Mouse (Mus musculus) forebrain, embryonic 14.5 days (tissue): ENCODE results near the gene Gm13119. TPM values are rescaled to one million over a fixed set of nuclear protein-coding genes. Genes with fewer than 3 reads are reported as not detected.
"Not testable (repeated sequence)": the region's sequence is repeated elsewhere in the genome, so short reads cannot be mapped to it uniquely, and the experiment has no call there.

Experiments used
- ATAC-seq: fragments of 200-750 bp; cut with Nextera tagmentation; 2 replicates; pipeline ENCODE4 v1.8.0; 2017; ENCODE audit warnings: mild to moderate bottlenecking, moderate library complexity
- DNase-seq: peaks from one replicate; pipeline ENCODE4 v3.0.0-alpha.2; 2015; ENCODE audit warnings: low spot score
- H3K27ac ChIP-seq: fragments of 300-500 bp; sonication (generic); 2 replicates; pipeline ENCODE4 v1.5.1; 2014; ENCODE audit warnings: low read depth, mild to moderate bottlenecking, control low read depth, low read length, moderate library complexity
- H3K27me3 ChIP-seq: fragments of 300-500 bp; sonication (generic); replicated peaks from 2 replicates; pipeline ENCODE4 v1.6.1; 2014; ENCODE audit warnings: low read length, control low read depth, mixed read lengths; ENCODE audit not compliant: control insufficient read depth, insufficient read depth
- H3K36me3 ChIP-seq: fragments of 300-500 bp; sonication (generic); 2 replicates; pipeline ENCODE4 v1.6.1; 2014; ENCODE audit warnings: low read length, control low read depth; ENCODE audit not compliant: control insufficient read depth, insufficient read depth
- H3K4me1 ChIP-seq: fragments of 300-500 bp; sonication (generic); 2 replicates; pipeline ENCODE4 v1.6.1; 2014; ENCODE audit warnings: antibody characterized with exemption, low read length, control low read depth; ENCODE audit not compliant: control insufficient read depth, insufficient read depth
- H3K4me2 ChIP-seq: fragments of 300-500 bp; sonication (generic); 2 replicates; pipeline ENCODE4 v1.6.1; 2014; ENCODE audit warnings: mild to moderate bottlenecking, control low read depth, low read length
- H3K4me3 ChIP-seq: fragments of 300-500 bp; sonication (generic); 2 replicates; pipeline ENCODE4 v1.5.1; 2014; ENCODE audit warnings: low read depth, low read length, control low read depth
- H3K9ac ChIP-seq: fragments of 300-500 bp; sonication (generic); 2 replicates; pipeline ENCODE4 v1.6.1; 2014; ENCODE audit warnings: mild to moderate bottlenecking, low read length, control low read depth, moderate library complexity
- H3K9me3 ChIP-seq: fragments of 300-500 bp; sonication (generic); replicated peaks from 2 replicates; pipeline ENCODE4 v1.6.1; 2016; ENCODE audit warnings: low read length, control low read depth, mixed read lengths; ENCODE audit not compliant: control insufficient read depth
- WGBS: fragments of 180-500 bp; shearing (Covaris S2); extraction: QIAGEN DNeasy Blood & Tissue Kit; methylation state at CpG from one replicate; pipeline ENCODE4 v1.1.7; 2014; 5-methylcytosine and 5-hydroxymethylcytosine counted together
- polyA plus RNA-seq: library from polyadenylated mRNA; unstranded; fragments of >200 nt; fragmentation: Nextera tagmentation; extraction: Ambion mirVana; gene quantifications from 2 replicates; pipeline ENCODE4 v1.2.1, GENCODE M21; 2014

Gene Gm13119
- not detected in 2 replicates for polyA plus RNA-seq

GRCm38 (mm10) chr4:144357642-144358041 is at the start of gene Gm13119:
Gene Gm13119, plus strand, starts transcription at chr4:144357942.
- WGBS, result 81% methylated on average over 3 of the region's 3 CpGs
- not testable (repeated sequence) for ATAC-seq, DNase-seq, H3K4me1 ChIP-seq, H3K36me3 ChIP-seq, H3K27me3 ChIP-seq, H3K9ac ChIP-seq, H3K27ac ChIP-seq, H3K4me3 ChIP-seq, H3K9me3 ChIP-seq, H3K4me2 ChIP-seq

DNA sequence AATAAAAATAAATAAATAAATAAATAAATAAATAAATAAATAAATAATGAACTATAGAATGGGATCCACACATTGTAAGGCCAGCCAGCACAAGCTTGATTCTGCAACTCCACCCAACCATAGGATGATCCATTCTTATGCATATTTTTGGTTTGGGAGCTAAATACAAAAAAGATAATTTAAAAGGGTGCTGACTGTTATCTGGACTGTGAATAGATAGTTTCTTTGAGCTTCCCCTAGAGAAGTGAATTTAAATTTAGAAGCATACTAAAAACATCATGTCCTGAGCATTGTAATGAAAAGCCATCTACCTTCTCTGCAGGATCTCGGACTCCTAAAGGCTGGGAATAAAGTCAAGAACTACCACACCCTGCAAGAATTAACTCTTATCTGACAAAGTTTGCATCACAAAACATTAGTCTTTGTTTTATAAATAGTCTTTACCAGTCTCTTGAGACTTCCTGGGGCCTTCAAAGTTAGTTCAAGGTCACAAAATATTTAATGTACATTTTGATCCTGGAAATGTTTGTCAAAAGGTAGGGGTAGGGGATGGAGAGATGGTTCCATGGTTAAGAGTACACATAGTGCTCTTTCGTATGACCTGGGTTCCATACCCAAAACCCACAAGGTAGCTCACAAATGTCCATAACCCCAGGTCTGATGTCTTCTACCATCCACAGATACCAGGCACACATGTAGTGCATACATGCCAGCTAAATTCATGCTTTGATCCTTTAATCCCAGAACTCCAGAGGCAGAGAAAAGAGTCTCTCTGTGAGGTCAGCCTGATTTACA is 44.9 kb upstream of the Gm13119 start:
- H3K9ac ChIP-seq, H3K4me3 ChIP-seq, H3K4me2 ChIP-seq, H3K9me3 ChIP-seq, H3K27me3 ChIP-seq, ATAC-seq, H3K4me1 ChIP-seq, H3K36me3 ChIP-seq, H3K27ac ChIP-seq, DNase-seq: not testable (repeated sequence)
- 69% methylated on average over 2 of the region's 2 CpGs for WGBS

GRCm38 (mm10) chr4:144329949-144330348 is 27.8 kb upstream of the Gm13119 start, which contains the start of gene Gm13128:
Gene Gm13128, plus strand, starts transcription at chr4:144330249.
- H3K4me1 ChIP-seq, H3K4me2 ChIP-seq, H3K9me3 ChIP-seq, H3K36me3 ChIP-seq, H3K27me3 ChIP-seq, H3K27ac ChIP-seq, H3K4me3 ChIP-seq, H3K9ac ChIP-seq, DNase-seq, ATAC-seq: not testable (repeated sequence)
- WGBS, result 58% methylated on average over 4 of the region's 4 CpGs

DNA sequence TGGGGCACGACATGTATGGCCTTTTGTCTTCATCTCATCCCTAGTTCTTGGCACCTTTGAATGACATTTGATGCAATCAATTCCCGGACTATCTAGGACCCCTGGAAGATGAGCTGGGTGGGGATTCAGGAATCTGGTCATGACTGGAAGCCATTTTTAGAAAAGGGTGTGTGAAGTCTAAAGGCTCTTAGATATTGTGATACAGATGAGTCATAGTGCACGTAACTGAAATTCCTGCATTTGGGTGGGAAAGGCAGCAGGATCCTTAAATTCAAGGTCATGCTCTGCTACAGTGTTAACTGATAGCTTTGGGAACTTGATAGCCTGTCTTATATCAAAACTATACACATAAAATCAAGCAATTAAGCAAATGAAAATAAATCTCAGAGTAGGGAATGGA is 21.9 kb upstream of the Gm13119 start:
- H3K36me3 ChIP-seq, H3K4me1 ChIP-seq, H3K4me3 ChIP-seq, H3K4me2 ChIP-seq, ATAC-seq, H3K27me3 ChIP-seq, H3K9ac ChIP-seq, DNase-seq, H3K9me3 ChIP-seq, H3K27ac ChIP-seq: not testable (repeated sequence)
- 94% methylated on average over 2 of the region's 3 CpGs for WGBS

GRCm38 (mm10) chr4:144377911-144378310 is 20.2 kb downstream of the Gm13119 start, which contains the start of gene Pramef20:
Gene Pramef20, minus strand, starts transcription at chr4:144377933.
- 48% methylated on average over 2 of the region's 2 CpGs for whole genome bisulfite sequencing
- H3K9me3 ChIP-seq, result peaks cover 21% of the 10 kb centered on the region; the same call in 1 of the 2 replicates
- no peak within 1 kb of the TSS for H3K27ac ChIP-seq

DNA sequence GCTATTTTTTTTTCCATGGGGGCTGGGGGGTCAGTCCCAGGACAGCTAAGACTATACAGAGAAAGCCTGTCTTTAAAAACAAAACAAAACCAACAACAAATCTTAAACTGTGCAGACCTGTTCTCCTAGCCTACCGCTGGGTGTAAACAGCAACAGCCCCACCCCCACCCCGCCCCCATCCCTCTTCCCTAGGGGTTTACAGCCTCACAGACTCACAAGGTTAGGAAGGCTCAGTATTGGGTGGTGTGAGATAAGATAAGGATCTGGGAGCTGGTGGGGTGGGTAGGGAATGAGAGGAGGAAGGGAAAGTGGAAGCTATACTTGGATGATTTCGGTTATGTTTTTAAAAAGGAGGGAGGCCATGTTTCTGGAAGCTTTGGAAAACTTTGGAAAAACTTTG is 38.6 kb downstream of the Gm13119 start:
- 34% methylated on average over 3 of the region's 3 CpGs for WGBS

More at GRCm38 (mm10) chr4:144377911-144378310, 20.2 kb downstream of the Gm13119 start, which contains the start of gene Pramef20:
- Histone ChIP-seq H3K4me2 (no peak within 1 kb of the TSS), H3K36me3 (no peaks in the 10 kb centered on the region), H3K27me3 (no peaks in the 10 kb centered on the region), H3K9ac (no peak within 1 kb of the TSS), H3K4me1 (no peaks in the 10 kb centered on the region), H3K4me3 (no peak within 1 kb of the TSS)
- ATAC-seq (no peak), DNase-seq (no peak)

GRCm38 (mm10) chr4:144402712-144403111 is 45.0 kb downstream of the Gm13119 start:
- no peaks in the 10 kb centered on the region for H3K36me3 ChIP-seq
- ATAC-seq (no peak), DNase-seq (no peak)
- peaks cover 9% of the 10 kb centered on the region; the same call in 1 of the 2 replicates for H3K9me3 ChIP-seq
- H3K27ac ChIP-seq, result no peak overlapping the region
- no peak overlapping the region for H3K4me3 ChIP-seq
- WGBS, result 92% methylated on average over 4 of the region's 4 CpGs
- H3K27me3 ChIP-seq, result no peaks in the 10 kb centered on the region
- no peak overlapping the region for H3K4me2 ChIP-seq
- no peak overlapping the region for H3K9ac ChIP-seq
- no peaks in the 10 kb centered on the region for H3K4me1 ChIP-seq

More for the DNA sequence above, 38.6 kb downstream of the Gm13119 start:
- DNase-seq, result no peak
- H3K27ac ChIP-seq, result no peak overlapping the region
- no peak overlapping the region for H3K9ac ChIP-seq
- H3K4me2 ChIP-seq, result no peak overlapping the region
- H3K9me3 ChIP-seq, result peaks cover 4% of the 10 kb centered on the region; the same call in 1 of the 2 replicates
- H3K36me3 ChIP-seq, result no peaks in the 10 kb centered on the region
- no peak for ATAC-seq
- H3K4me1 ChIP-seq, result no peaks in the 10 kb centered on the region
- no peak overlapping the region for H3K4me3 ChIP-seq
- H3K27me3 ChIP-seq, result no peaks in the 10 kb centered on the region

DNA sequence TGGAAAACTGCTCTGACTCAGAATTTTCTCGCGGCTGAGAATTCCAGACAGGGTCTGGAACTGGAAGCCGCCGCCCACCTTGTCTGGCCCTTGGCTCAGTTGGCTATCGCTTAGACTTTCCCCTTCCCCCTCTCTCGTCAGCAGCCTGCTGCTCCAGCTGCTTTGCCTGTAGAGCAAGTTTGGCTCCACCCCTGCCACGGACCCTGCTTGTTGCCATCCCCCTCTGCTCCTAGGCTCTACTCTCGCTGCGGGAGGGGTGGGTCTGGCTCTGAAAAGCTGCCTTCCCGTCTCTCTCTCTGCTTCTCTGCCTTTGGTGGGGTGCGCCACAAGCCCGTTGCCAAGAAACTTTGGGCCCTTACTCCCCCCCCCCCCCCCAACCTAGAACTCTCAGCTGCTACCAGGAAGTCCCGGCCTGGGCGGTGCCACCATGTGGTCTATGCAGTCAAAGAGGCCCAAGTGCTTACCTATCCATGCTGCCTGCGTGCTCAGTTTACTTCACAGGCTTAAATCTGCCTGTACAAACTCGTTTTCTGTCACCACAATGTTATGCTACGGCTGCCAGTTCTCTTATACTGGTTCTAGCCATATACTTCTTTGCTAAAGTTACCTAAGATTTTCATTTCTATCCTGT is 46.8 kb downstream of the Gm13119 start:
- Histone ChIP-seq H3K27ac (no peak overlapping the region), H3K4me2 (no peak overlapping the region), H3K36me3 (no peaks in the 10 kb centered on the region), H3K27me3 (no peaks in the 10 kb centered on the region), H3K4me3 (no peak overlapping the region), H3K9me3 (peaks cover 16% of the 10 kb centered on the region), H3K9ac (no peak overlapping the region), H3K4me1 (no peaks in the 10 kb centered on the region)
- no peak for ATAC-seq
- 6% methylated on average over 15 of the region's 17 CpGs for WGBS
- no peak for DNase-seq

DNA sequence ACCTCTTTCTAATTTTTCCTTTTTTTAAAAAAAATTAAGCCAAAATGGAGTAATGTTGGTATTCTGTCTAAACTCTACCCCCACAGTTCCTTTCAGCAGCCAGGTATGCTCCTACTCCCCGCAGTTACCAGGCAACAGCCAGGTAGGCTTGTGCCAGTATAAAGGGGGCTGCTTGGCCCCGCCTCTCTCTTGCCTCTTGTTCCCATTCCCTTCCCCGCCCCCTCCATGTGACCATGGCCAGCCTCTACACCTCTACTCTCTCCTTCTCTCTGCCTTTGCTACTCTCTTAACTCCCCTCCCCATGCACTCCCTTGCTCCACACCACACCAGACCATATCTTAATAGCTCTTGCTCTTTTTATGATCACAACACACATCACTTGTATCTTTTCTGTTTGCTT is 48.5 kb downstream of the Gm13119 start:
- H3K9ac ChIP-seq, result no peak overlapping the region
- H3K9me3 ChIP-seq, result peaks cover 20% of the 10 kb centered on the region
- no peaks in the 10 kb centered on the region for H3K27me3 ChIP-seq
- H3K4me1 ChIP-seq, result no peaks in the 10 kb centered on the region
- H3K36me3 ChIP-seq, result no peaks in the 10 kb centered on the region
- no peak for DNase-seq
- no peak for ATAC-seq
- H3K4me2 ChIP-seq, result no peak overlapping the region
- 55% methylated on average over 3 of the region's 3 CpGs for WGBS
- no peak overlapping the region for H3K4me3 ChIP-seq
- no peak overlapping the region for H3K27ac ChIP-seq
